Comparison of ENCODE assay signal across 8 mouse cellular contexts in genomic region chr9:20951966-20952519, GRCm38 (mm10). TPM values are rescaled to one million over a fixed set of nuclear protein-coding genes. Genes with fewer than 3 reads are reported as not detected.
A peak's percentile ranks its signal among the peaks of the same experiment; 100 is the strongest.
DNase-seq lines count a peak whose midpoint lies in the region; ATAC-seq and TF ChIP-seq lines count a peak whose summit lies in the region.

No protein-coding gene starts in this region.

- intact Hi-C loops in gastrocnemius, adult 2 months (cut with DNase I) = no loop called here

- peak overlapping the region; percentile 84 for H3K4me2 ChIP-seq in liver, embryonic 13.5 days

- peak overlapping the region; percentile 86 for H3K27ac ChIP-seq in gastrocnemius, adult 2 months
- peak overlapping the region; percentile 96 for H3K27ac ChIP-seq in liver, embryonic 13.5 days

- H3K9ac ChIP-seq in liver, embryonic 13.5 days = peak overlapping the region; percentile 96

- H3K79me3 ChIP-seq in C2C12 (ENCODE audit: low read depth) = peaks cover 47% of the 10 kb centered on the region

- peaks cover 53% of the 10 kb centered on the region for H3K79me2 ChIP-seq in C2C12 (ENCODE audit: control insufficient read depth, insufficient read depth)

- DNase-seq in gastrocnemius, adult 2 months = no peak
- no peak for DNase-seq in gastrocnemius, postnatal 10 days
- DNase-seq in liver, embryonic 13.5 days = no peak
- no peak for DNase-seq in adrenal gland, postnatal 25 days
- no peak for DNase-seq in thymus, postnatal 25 days
- no peak for DNase-seq in kidney, postnatal 4 days

- 0% methylated on average over 17 of the region's 17 CpGs for WGBS in liver, embryonic 13.5 days (ENCODE audit: insufficient replicate concordance)

- peak overlapping the region; percentile 95 for H3ac ChIP-seq in C2C12 (ENCODE audit: control insufficient read depth, insufficient read length, low read depth)

- peak overlapping the region; percentile 71 for H3K4me3 ChIP-seq in gastrocnemius, adult 2 months
- peak overlapping the region; percentile 57 for H3K4me3 ChIP-seq in C2C12 (ENCODE audit: insufficient read depth, poor library complexity, severe bottlenecking)
- H3K4me3 ChIP-seq in liver, embryonic 13.5 days (replicated peaks) = peak overlapping the region; percentile 95

- 0 out of 2 replicates have a peak, but pooled peaks have one; percentile 9 for ATAC-seq in erythroblast, adult 5-6 weeks (replicated peaks; ENCODE audit: low FRiP score, poor library complexity, severe bottlenecking)
- peak; percentile 35 for ATAC-seq in liver, embryonic 13.5 days (ENCODE audit: low read depth)

- TF ChIP-seq CTCF in gastrocnemius, adult 2 months (IDR thresholded peaks at IDR 0.05) = no peak
- no peak for TF ChIP-seq CTCF in C2C12 (IDR thresholded peaks at IDR 0.05; ENCODE audit: control insufficient read depth, insufficient read depth, insufficient read length)

- no peaks in the 10 kb centered on the region for H3K9me3 ChIP-seq in liver, embryonic 13.5 days (replicated peaks)

- no peaks in the 10 kb centered on the region for H3K27me3 ChIP-seq in C2C12 (ENCODE audit: control insufficient read depth, insufficient read depth, insufficient read length)
- no peaks in the 10 kb centered on the region for H3K27me3 ChIP-seq in liver, embryonic 13.5 days

- H3K36me3 ChIP-seq in C2C12 (ENCODE audit: control insufficient read depth, insufficient read depth) = peaks cover 15% of the 10 kb centered on the region
- H3K36me3 ChIP-seq in liver, embryonic 13.5 days = peaks cover 27% of the 10 kb centered on the region

- H3K4me1 ChIP-seq in liver, embryonic 13.5 days (replicated peaks) = peaks cover 54% of the 10 kb centered on the region

TF ChIP-seq in C2C12, 6 proteins besides CTCF, POLR2A, EP300 and RAD21:
- no peak for TF ChIP-seq CEBPB (IDR thresholded peaks at IDR 0.05; ENCODE audit: low read depth)
- no peak for TF ChIP-seq MYOG (IDR thresholded peaks at IDR 0.05; ENCODE audit: control insufficient read depth, extremely low read depth, insufficient read length)
- no peak for TF ChIP-seq USF1 (IDR thresholded peaks at IDR 0.05; ENCODE audit: low read depth)
- TF ChIP-seq FOSL1 (IDR thresholded peaks at IDR 0.05; ENCODE audit: insufficient read depth, low read length, poor library complexity, severe bottlenecking) = no peak
- no peak for TF ChIP-seq MAX (IDR thresholded peaks at IDR 0.05)
- no peak for TF ChIP-seq MYOD1 (IDR thresholded peaks at IDR 0.05; ENCODE audit: control insufficient read depth, insufficient read length, low read depth)

RNA-seq across cellular contexts. Expression of gene Dnmt1, which starts 7.6 kb away (rescaled TPM):
- total RNA-seq in gastrocnemius, adult 2 months (2021) = 1 to 10 TPM; 5.2 to 7.9 TPM
- 10 to 100 TPM; 18.4 to 25.7 TPM for total RNA-seq in gastrocnemius, postnatal 10 days (2021)
- 69.7 TPM for polyA plus RNA-seq in C2C12 (2012; fragmentation: generic; extraction: Trizol)
- 28.1 and 47.9 TPM in 2 replicates for total RNA-seq in erythroblast, adult 5-6 weeks (2015; ENCODE audit: low replicate concordance)
- total RNA-seq in erythroblast, adult 5-6 weeks (2017; ENCODE audit: low replicate concordance) = 69.1 and 92.4 TPM in 2 replicates
- 63.3 and 75.0 TPM in 2 replicates for polyA plus RNA-seq in liver, embryonic 13.5 days (2015; fragmentation: Nextera tagmentation; extraction: Ambion mirVana)
- total RNA-seq in adrenal gland, postnatal 25 days (2021) = 61.3 and 68.1 TPM in 2 replicates

RNA-seq across cellular contexts. Expression of gene S1pr2, which starts 24.5 kb away (rescaled TPM):
- 1 to 10 TPM; 2.0 to 2.3 TPM for total RNA-seq in gastrocnemius, adult 2 months (2021)
- total RNA-seq in gastrocnemius, postnatal 10 days (2021) = 10 to 100 TPM in 1 of 2 experiments, 1 to 10 TPM in 1; 8.9 to 11.1 TPM
- 13.0 TPM for polyA plus RNA-seq in C2C12 (2012; fragmentation: generic; extraction: Trizol)
- 0.84 and 1.5 TPM in 2 replicates for total RNA-seq in erythroblast, adult 5-6 weeks (2015; ENCODE audit: low replicate concordance)
- total RNA-seq in erythroblast, adult 5-6 weeks (2017; ENCODE audit: low replicate concordance) = 0.17 and 0.56 TPM in 2 replicates
- polyA plus RNA-seq in liver, embryonic 13.5 days (2015; fragmentation: Nextera tagmentation; extraction: Ambion mirVana) = 4.7 and 4.8 TPM in 2 replicates
- 16.2 and 16.9 TPM in 2 replicates for total RNA-seq in adrenal gland, postnatal 25 days (2021)

RNA-seq across cellular contexts. Expression of gene Mrpl4, which starts 50.5 kb away (rescaled TPM):
- 10 to 100 TPM; 51.8 to 70.0 TPM for total RNA-seq in gastrocnemius, adult 2 months (2021)
- 10 to 100 TPM; 48.4 to 49.1 TPM for total RNA-seq in gastrocnemius, postnatal 10 days (2021)
- 107 TPM for polyA plus RNA-seq in C2C12 (2012; fragmentation: generic; extraction: Trizol)
- 7.9 and 19.0 TPM in 2 replicates for total RNA-seq in erythroblast, adult 5-6 weeks (2015; ENCODE audit: low replicate concordance)
- 6.8 and 11.4 TPM in 2 replicates for total RNA-seq in erythroblast, adult 5-6 weeks (2017; ENCODE audit: low replicate concordance)
- 81.2 and 84.0 TPM in 2 replicates for polyA plus RNA-seq in liver, embryonic 13.5 days (2015; fragmentation: Nextera tagmentation; extraction: Ambion mirVana)
- total RNA-seq in adrenal gland, postnatal 25 days (2021) = 113 and 122 TPM in 2 replicates

RNA-seq across cellular contexts. Expression of gene Eif3g, which starts 53.6 kb away (rescaled TPM):
- 100 to 1,000 TPM in 1 of 2 experiments, 10 to 100 TPM in 1; 97.0 to 102 TPM for total RNA-seq in gastrocnemius, adult 2 months (2021)
- 100 to 1,000 TPM; 131 to 133 TPM for total RNA-seq in gastrocnemius, postnatal 10 days (2021)
- 247 TPM for polyA plus RNA-seq in C2C12 (2012; fragmentation: generic; extraction: Trizol)
- total RNA-seq in erythroblast, adult 5-6 weeks (2015; ENCODE audit: low replicate concordance) = 26.3 and 41.0 TPM in 2 replicates
- 23.2 and 23.7 TPM in 2 replicates for total RNA-seq in erythroblast, adult 5-6 weeks (2017; ENCODE audit: low replicate concordance)
- polyA plus RNA-seq in liver, embryonic 13.5 days (2015; fragmentation: Nextera tagmentation; extraction: Ambion mirVana) = 282 and 290 TPM in 2 replicates
- total RNA-seq in adrenal gland, postnatal 25 days (2021) = 143 and 150 TPM in 2 replicates
